In genomic region chr2:31770781-31771441, GRCm38 (mm10) we compare ENCODE assay signal across 8 mouse cellular contexts. TPM values are rescaled to one million over a fixed set of nuclear protein-coding genes. Genes with fewer than 3 reads are reported as not detected.
DNase-seq lines count a peak whose midpoint lies in the region; ATAC-seq lines count a peak whose summit lies in the region.

No protein-coding gene starts in this region.

- H3K27ac ChIP-seq in embryonic facial prominence, embryonic 13.5 days: peak overlapping the region; percentile 82
- H3K27ac ChIP-seq in limb, embryonic 10.5 days: 0 out of 2 replicates have a peak overlapping the region, but pooled peaks have one; percentile 6

- 8% methylated on average over 7 of the region's 7 CpGs for WGBS in embryonic facial prominence, embryonic 13.5 days
- WGBS in limb, embryonic 10.5 days: 8% methylated on average over 7 of the region's 7 CpGs

- peak; percentile 40 for DNase-seq in urinary bladder, postnatal 25 days (ENCODE audit: low spot score)
- no peak for DNase-seq in urinary bladder, adult 2 months (ENCODE audit: low spot score)
- DNase-seq in heart, postnatal 10 days: peak; percentile 88 to 89
- DNase-seq in limb, embryonic 10.5 days (ENCODE audit: low spot score): peak; percentile 67
- DNase-seq in mesoderm, embryonic 11.5 days (ENCODE audit: low read depth, low spot score): peak; percentile 73
- no peak for DNase-seq in frontal cortex, postnatal 10 days (ENCODE audit: low spot score in 2 of 2)
- DNase-seq in cerebellum, postnatal 10 days: no peak

- no peaks in the 10 kb centered on the region for H3K9me3 ChIP-seq in embryonic facial prominence, embryonic 13.5 days
- no peaks in the 10 kb centered on the region for H3K9me3 ChIP-seq in limb, embryonic 10.5 days (replicated peaks)

- 0 out of 2 replicates have a peak overlapping the region, but pooled peaks have one; percentile 16 for H3K9ac ChIP-seq in embryonic facial prominence, embryonic 13.5 days

- H3K4me3 ChIP-seq in embryonic facial prominence, embryonic 13.5 days: peak overlapping the region; percentile 7; the same call in 1 of the 2 replicates
- peak overlapping the region; percentile 11; the same call in 1 of the 2 replicates for H3K4me3 ChIP-seq in limb, embryonic 10.5 days

- peak overlapping the region; percentile 20 for H3K4me2 ChIP-seq in embryonic facial prominence, embryonic 13.5 days

- H3K36me3 ChIP-seq in embryonic facial prominence, embryonic 13.5 days: peaks cover 19% of the 10 kb centered on the region
- peaks cover 43% of the 10 kb centered on the region for H3K36me3 ChIP-seq in limb, embryonic 10.5 days

- ATAC-seq in embryonic facial prominence, embryonic 13.5 days (ENCODE audit: insufficient number of reproducible peaks, insufficient read depth, low FRiP score, low TSS enrichment, low read depth): no peak

- no peaks in the 10 kb centered on the region for H3K27me3 ChIP-seq in embryonic facial prominence, embryonic 13.5 days
- H3K27me3 ChIP-seq in limb, embryonic 10.5 days (ENCODE audit: low read depth, poor library complexity, severe bottlenecking): no peaks in the 10 kb centered on the region

- peaks cover 62% of the 10 kb centered on the region for H3K4me1 ChIP-seq in embryonic facial prominence, embryonic 13.5 days
- H3K4me1 ChIP-seq in limb, embryonic 10.5 days: peaks cover 56% of the 10 kb centered on the region

- intact Hi-C loops in heart, postnatal 10 days (cut with DNase I): no loop called here

RNA-seq across cellular contexts. Expression of gene Qrfp, which starts 39.5 kb away (rescaled TPM):
- 0.03 TPM in 2 replicates for polyA plus RNA-seq in urinary bladder, adult 2 months (2012; rRNA removed)
- 0.14 and 0.22 TPM in 2 replicates for polyA plus RNA-seq in embryonic facial prominence, embryonic 13.5 days (2015; fragmentation: Nextera tagmentation; extraction: Ambion mirVana)
- not detected for total RNA-seq in heart, postnatal 10 days (2021)
- polyA plus RNA-seq in limb, embryonic 10.5 days (2016; fragmentation: Nextera tagmentation; extraction: Ambion mirVana): 0.06 and 0.23 TPM in 2 replicates

Comparison
In these comparisons a context has a peak if more than half of its experiments do, and no peak if none do; other contexts are left out.
1. DNase-seq: peak in urinary bladder, postnatal 25 days (single experiment), heart, postnatal 10 days (2 of 2), limb, embryonic 10.5 days (single experiment) and mesoderm, embryonic 11.5 days (single experiment); none in urinary bladder, adult 2 months (single experiment), frontal cortex, postnatal 10 days (0 of 2) and cerebellum, postnatal 10 days (0 of 2).